Mouse (Mus musculus): ENCODE measurements around the gene Gprin3.

GRCm38 (mm10) chr6:59433116-59433515, 7.0 kb upstream of the Gprin3 start:
- no peak for TF ChIP-seq CTCF (IDR thresholded peaks at IDR 0.05; ENCODE audit: insufficient read depth, low read length)
- TF ChIP-seq POLR2A (IDR thresholded peaks at IDR 0.05; ENCODE audit: borderline replicate concordance, extremely low read depth, low read depth, low read length): no peak
